Mouse (Mus musculus) heart, postnatal 0 days (tissue): Measurements from ENCODE around the gene Zmat5.

Experiments
- CTCF ChIP-seq: IDR thresholded peaks from 2 replicates; pipeline ENCODE4 v1.5.1; 2016; ENCODE audit warnings: antibody characterized with exemption, control low read depth, low read depth
- EP300 ChIP-seq: IDR thresholded peaks from 2 replicates; pipeline ENCODE4 v1.6.1; 2016; ENCODE audit warnings: antibody characterized with exemption, low read depth

GRCm38 (mm10) chr11:4675126-4675562 is 29.3 kb upstream of the Zmat5 start:
- TF ChIP-seq CTCF (no peak), EP300 (no peak)
